Mouse (Mus musculus): ENCODE measurements around the gene Doc2b. TPM values are rescaled to one million over a fixed set of nuclear protein-coding genes. Genes with fewer than 3 reads are reported as not detected.

The Doc2b gene
- polyA plus RNA-seq, 1 experiment from 2014 or later, result 0.06 TPM

- WGBS, result 91% methylated on average over 1 of the region's 1 CpGs
These were observed 19.9 kb downstream of the Doc2b start for GRCm38 (mm10) chr11:75775919-75776318.

GRCm38 (mm10) chr11:75772562-75772961 is 23.3 kb downstream of the Doc2b start:
- WGBS, result 74% methylated on average over 5 of the region's 5 CpGs
- 0 out of 2 replicates have a peak, but pooled peaks cover 6% of the 10 kb centered on the region for H3K36me3 ChIP-seq (ENCODE audit: insufficient read depth, low read length)
- no peak overlapping the region for H3K4me2 ChIP-seq (replicated peaks; ENCODE audit: low read depth, low read length)
- H3K4me3 ChIP-seq (ENCODE audit: low read depth, low read length), result no peak overlapping the region
- H3K9ac ChIP-seq (replicated peaks; ENCODE audit: low read depth), result no peak overlapping the region
- H3K4me1 ChIP-seq (ENCODE audit: insufficient read depth, low read depth, low read length), result 0 out of 2 replicates have a peak, but pooled peaks cover 9% of the 10 kb centered on the region
- no peaks in the 10 kb centered on the region for H3K27me3 ChIP-seq (replicated peaks; ENCODE audit: insufficient read depth, low read length)
- no peaks in the 10 kb centered on the region for H3K9me3 ChIP-seq (ENCODE audit: low read length)
- H3K27ac ChIP-seq (ENCODE audit: low read length), result no peak overlapping the region
- DNase-seq (ENCODE audit: low spot score) (no peak), ATAC-seq (no peak)
- no peak for TF ChIP-seq CTCF (IDR thresholded peaks at IDR 0.05)
- no peak for TF ChIP-seq EP300 (IDR thresholded peaks at IDR 0.05)

More at GRCm38 (mm10) chr11:75775919-75776318, 19.9 kb downstream of the Doc2b start:
- TF ChIP-seq EP300 (IDR thresholded peaks at IDR 0.05) (no peak), CTCF (IDR thresholded peaks at IDR 0.05) (peak; percentile 27; the same call in 1 of the 2 replicates)
- DNase-seq (ENCODE audit: low spot score) (no peak), ATAC-seq (no peak)
- Histone ChIP-seq H3K9ac (replicated peaks; ENCODE audit: low read depth) (no peak overlapping the region), H3K4me3 (ENCODE audit: low read depth, low read length) (no peak overlapping the region), H3K4me1 (ENCODE audit: insufficient read depth, low read depth, low read length) (no peaks in the 10 kb centered on the region), H3K27me3 (replicated peaks; ENCODE audit: insufficient read depth, low read length) (no peaks in the 10 kb centered on the region), H3K4me2 (replicated peaks; ENCODE audit: low read depth, low read length) (no peak overlapping the region), H3K36me3 (ENCODE audit: insufficient read depth, low read length) (no peaks in the 10 kb centered on the region), H3K27ac (ENCODE audit: low read length) (no peak overlapping the region), H3K9me3 (ENCODE audit: low read length) (no peaks in the 10 kb centered on the region)

DNA sequence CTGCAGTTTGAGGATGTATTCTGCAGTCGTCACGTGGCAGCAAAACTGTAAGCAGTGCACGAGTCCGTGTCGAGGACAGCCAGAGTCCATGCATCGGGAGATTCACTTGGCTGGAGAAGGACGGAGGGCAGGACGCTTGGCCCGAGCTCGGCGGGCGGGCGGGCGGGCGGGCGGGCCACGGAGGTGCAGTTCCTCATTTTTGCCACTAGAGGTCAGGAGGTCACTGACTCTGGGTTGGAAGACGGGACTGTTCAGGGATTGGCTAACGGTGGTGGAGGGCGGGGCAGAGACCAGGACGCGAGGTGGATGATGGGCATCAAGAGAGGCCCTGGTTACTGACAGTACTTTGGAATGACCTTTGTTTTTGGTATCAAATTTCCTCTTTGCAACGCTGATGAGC is 26.6 kb downstream of the Doc2b start:
- Histone ChIP-seq H3K27ac (ENCODE audit: low read length) (no peak overlapping the region), H3K27me3 (replicated peaks; ENCODE audit: insufficient read depth, low read length) (no peaks in the 10 kb centered on the region), H3K9ac (replicated peaks; ENCODE audit: low read depth) (peak overlapping the region; percentile 6; the same call in 1 of the 2 replicates), H3K9me3 (ENCODE audit: low read length) (no peaks in the 10 kb centered on the region), H3K36me3 (ENCODE audit: insufficient read depth, low read length) (peaks cover 13% of the 10 kb centered on the region; the same call in 1 of the 2 replicates), H3K4me1 (ENCODE audit: insufficient read depth, low read depth, low read length) (0 out of 2 replicates have a peak, but pooled peaks cover 9% of the 10 kb centered on the region), H3K4me2 (replicated peaks; ENCODE audit: low read depth, low read length) (peak overlapping the region; percentile 44), H3K4me3 (ENCODE audit: low read depth, low read length) (no peak overlapping the region)
- peak; percentile 96 for ATAC-seq
- WGBS, result under 1% methylated on average over 23 of the region's 23 CpGs
- peak; percentile 95 for DNase-seq (ENCODE audit: low spot score)
- TF ChIP-seq EP300 (IDR thresholded peaks at IDR 0.05) (no peak), CTCF (IDR thresholded peaks at IDR 0.05) (peak; percentile 88)

DNA sequence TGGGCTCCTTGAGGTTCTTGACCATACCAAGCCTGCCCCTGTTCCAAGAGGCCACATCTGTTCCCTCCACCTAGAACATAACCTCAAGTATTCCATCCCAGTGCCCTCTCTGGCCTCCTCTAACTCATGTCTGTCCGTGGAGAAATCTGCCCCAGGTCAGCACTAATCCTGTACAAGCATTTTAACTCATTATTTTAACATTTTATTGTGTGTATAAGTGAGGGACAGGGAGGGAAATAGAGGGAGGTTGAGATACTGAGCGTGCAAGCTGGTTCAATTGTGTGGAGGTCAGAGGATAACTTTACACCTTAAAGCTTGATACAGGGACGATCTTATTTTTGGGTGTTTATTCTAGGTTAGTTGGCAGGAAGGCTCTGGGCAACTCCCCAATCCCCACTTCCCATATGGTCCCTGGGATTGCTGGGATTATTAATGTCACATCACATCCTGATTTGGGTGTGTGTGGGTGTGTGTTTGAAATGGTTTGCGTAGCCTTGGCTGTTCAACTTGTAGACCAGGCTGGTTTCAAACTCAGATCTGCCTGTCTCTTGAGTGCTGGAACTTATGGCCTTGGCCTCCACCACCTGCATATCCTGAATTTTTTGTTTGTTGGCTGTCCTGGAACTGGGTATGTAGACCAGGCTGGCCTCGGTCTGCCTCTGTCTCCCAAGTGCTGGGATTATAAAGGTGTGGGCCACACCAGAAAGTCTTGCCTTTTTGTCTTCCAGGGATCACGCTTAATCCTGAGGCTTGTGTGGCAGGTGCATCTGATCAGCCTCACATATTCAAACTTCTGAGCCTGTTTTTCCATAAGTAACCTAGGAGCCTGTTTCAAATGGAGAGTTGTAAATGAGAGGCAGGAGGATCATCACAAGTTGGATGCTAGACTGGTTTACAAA is 27.5 kb downstream of the Doc2b start:
- DNase-seq (ENCODE audit: low spot score), result no peak
- TF ChIP-seq EP300 (IDR thresholded peaks at IDR 0.05) (0 out of 2 replicates have a peak, but pooled peaks have one; percentile 10), CTCF (IDR thresholded peaks at IDR 0.05) (0 out of 2 replicates have a peak, but pooled peaks have one; percentile 1)
- Histone ChIP-seq H3K27me3 (replicated peaks; ENCODE audit: insufficient read depth, low read length) (no peaks in the 10 kb centered on the region), H3K36me3 (ENCODE audit: insufficient read depth, low read length) (peaks cover 13% of the 10 kb centered on the region; the same call in 1 of the 2 replicates), H3K27ac (ENCODE audit: low read length) (0 out of 2 replicates have a peak overlapping the region, but pooled peaks have one; percentile 9), H3K4me3 (ENCODE audit: low read depth, low read length) (no peak overlapping the region), H3K4me1 (ENCODE audit: insufficient read depth, low read depth, low read length) (0 out of 2 replicates have a peak, but pooled peaks cover 9% of the 10 kb centered on the region), H3K4me2 (replicated peaks; ENCODE audit: low read depth, low read length) (peak overlapping the region; percentile 44; the same call in 1 of the 2 replicates), H3K9me3 (ENCODE audit: low read length) (no peaks in the 10 kb centered on the region), H3K9ac (replicated peaks; ENCODE audit: low read depth) (peak overlapping the region; percentile 6; the same call in 1 of the 2 replicates)
- WGBS, result 48% methylated on average over 6 of the region's 6 CpGs
- no peak for ATAC-seq

GRCm38 (mm10) chr11:75767014-75767413 is 28.8 kb downstream of the Doc2b start:
- ATAC-seq (no peak), DNase-seq (ENCODE audit: low spot score) (no peak)
- no peak overlapping the region for H3K9ac ChIP-seq (replicated peaks; ENCODE audit: low read depth)
- H3K27me3 ChIP-seq (replicated peaks; ENCODE audit: insufficient read depth, low read length), result no peaks in the 10 kb centered on the region
- WGBS, result 53% methylated on average over 2 of the region's 2 CpGs
- no peak overlapping the region for H3K27ac ChIP-seq (ENCODE audit: low read length)
- no peak overlapping the region for H3K4me3 ChIP-seq (ENCODE audit: low read depth, low read length)
- peaks cover 13% of the 10 kb centered on the region; the same call in 1 of the 2 replicates for H3K36me3 ChIP-seq (ENCODE audit: insufficient read depth, low read length)
- no peaks in the 10 kb centered on the region for H3K9me3 ChIP-seq (ENCODE audit: low read length)
- no peak for TF ChIP-seq EP300 (IDR thresholded peaks at IDR 0.05)
- no peak for TF ChIP-seq CTCF (IDR thresholded peaks at IDR 0.05)
- H3K4me2 ChIP-seq (replicated peaks; ENCODE audit: low read depth, low read length), result no peak overlapping the region
- 0 out of 2 replicates have a peak, but pooled peaks cover 9% of the 10 kb centered on the region for H3K4me1 ChIP-seq (ENCODE audit: insufficient read depth, low read depth, low read length)

DNA sequence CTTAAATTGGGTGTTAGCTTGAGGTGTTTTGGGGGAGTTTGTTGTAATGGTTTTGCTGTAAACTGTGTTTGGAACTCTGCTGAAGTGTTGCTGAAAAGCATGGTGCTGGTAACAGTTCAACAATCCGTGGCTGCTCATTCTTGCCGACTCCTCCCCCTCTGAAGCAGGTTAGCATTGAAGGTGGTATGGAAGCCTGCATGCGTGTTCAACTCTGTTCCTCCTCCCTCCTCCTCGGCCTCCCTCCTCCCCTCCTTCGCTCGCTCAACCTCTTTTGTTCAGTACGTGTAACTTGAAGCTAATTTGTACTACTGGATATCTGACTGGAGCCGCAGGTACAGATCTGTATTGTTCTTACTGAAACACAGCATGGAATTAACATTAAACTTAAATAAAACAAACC is 30.7 kb downstream of the Doc2b start:
- H3K27me3 ChIP-seq (replicated peaks; ENCODE audit: insufficient read depth, low read length), result no peaks in the 10 kb centered on the region
- H3K4me1 ChIP-seq (ENCODE audit: insufficient read depth, low read depth, low read length), result 0 out of 2 replicates have a peak, but pooled peaks cover 9% of the 10 kb centered on the region
- H3K4me3 ChIP-seq (ENCODE audit: low read depth, low read length), result no peak overlapping the region
- 76% methylated on average over 8 of the region's 8 CpGs for WGBS
- TF ChIP-seq CTCF (IDR thresholded peaks at IDR 0.05) (no peak), EP300 (IDR thresholded peaks at IDR 0.05) (no peak)
- no peak for DNase-seq (ENCODE audit: low spot score)
- H3K27ac ChIP-seq (ENCODE audit: low read length), result no peak overlapping the region
- no peak overlapping the region for H3K4me2 ChIP-seq (replicated peaks; ENCODE audit: low read depth, low read length)
- H3K36me3 ChIP-seq (ENCODE audit: insufficient read depth, low read length), result peaks cover 13% of the 10 kb centered on the region; the same call in 1 of the 2 replicates
- no peaks in the 10 kb centered on the region for H3K9me3 ChIP-seq (ENCODE audit: low read length)
- no peak overlapping the region for H3K9ac ChIP-seq (replicated peaks; ENCODE audit: low read depth)
- ATAC-seq, result no peak

All from lung, postnatal 0 days (tissue).